Mouse (Mus musculus): ENCODE data around the gene Spred2.

- TF ChIP-seq CTCF (IDR thresholded peaks at IDR 0.05 in 2 of 3, conservative IDR thresholded peaks at IDR 0.05 in 1 of 3; ENCODE audit: control insufficient read depth in 1 of 3, insufficient read depth in 1 of 3, low read depth in 2 of 3, low read length in 3 of 3, poor library complexity in 1 of 3, severe bottlenecking in 1 of 3), result no peak
- no peak for TF ChIP-seq POLR2A (IDR thresholded peaks at IDR 0.05; ENCODE audit: control insufficient read depth in 1 of 2, insufficient read depth in 1 of 2, low read depth in 1 of 2, low read length in 2 of 2, poor library complexity in 1 of 2)
- no peak for TF ChIP-seq USF2 (IDR thresholded peaks at IDR 0.05; ENCODE audit: borderline replicate concordance in 1 of 2, insufficient read depth in 1 of 2, low read depth in 1 of 2, low read length in 2 of 2)
- no peak for TF ChIP-seq ELF1 (IDR thresholded peaks at IDR 0.05; ENCODE audit: low read depth, low read length)
- TF ChIP-seq MAFK (IDR thresholded peaks at IDR 0.05; ENCODE audit: borderline replicate concordance, low read depth, low read length), result peak; percentile 94; the same call in 1 of the 2 replicates
- TF ChIP-seq UBTF (IDR thresholded peaks at IDR 0.05; ENCODE audit: borderline replicate concordance, insufficient read depth, low read depth, low read length), result no peak
- TF ChIP-seq ZKSCAN1 (IDR thresholded peaks at IDR 0.05; ENCODE audit: low read depth, low read length), result no peak
- no peak for TF ChIP-seq JUND (IDR thresholded peaks at IDR 0.05; ENCODE audit: low read depth, low read length)
- no peak for TF ChIP-seq BHLHE40 (IDR thresholded peaks at IDR 0.05; ENCODE audit: borderline replicate concordance, low read depth, low read length)
- no peak for TF ChIP-seq HCFC1 (IDR thresholded peaks at IDR 0.05; ENCODE audit: low read depth, low read length)
- no peak for TF ChIP-seq KAT2A (conservative IDR thresholded peaks at IDR 0.05; ENCODE audit: low read depth, low read length)
- no peak for TF ChIP-seq E2F4 (IDR thresholded peaks at IDR 0.05; ENCODE audit: borderline replicate concordance, low read depth, low read length)
- TF ChIP-seq TBP (IDR thresholded peaks at IDR 0.05; ENCODE audit: low read depth, low read length), result no peak
- TF ChIP-seq CHD2 (IDR thresholded peaks at IDR 0.05; ENCODE audit: low read length), result no peak
These were observed 113.6 kb downstream of the Spred2 start for GRCm38 (mm10) chr11:20037739-20038138.
